Mouse (Mus musculus): ENCODE data around the gene Gm44503. TPM values are rescaled to one million over a fixed set of nuclear protein-coding genes. Genes with fewer than 3 reads are reported as not detected.

Gene Gm44503
- polyA plus RNA-seq (2015; fragmentation: Nextera tagmentation; extraction: Ambion mirVana): not detected in 2 replicates

GRCm38 (mm10) chr9:72958521-72959450, at the start of gene Gm44503, which contains the start of gene Dyx1c1:
Gene Gm44503, plus strand, starts transcription at chr9:72958852.
Gene Dyx1c1, plus strand, starts transcription at chr9:72958785.
- Histone ChIP-seq H3K4me1 (peaks cover 10% of the 10 kb centered on the region), H3K36me3 (replicated peaks) (no peaks in the 10 kb centered on the region), H3K27me3 (replicated peaks) (no peaks in the 10 kb centered on the region), H3K9ac (peak within 1 kb of the TSS; percentile 49), H3K4me3 (peak within 1 kb of the TSS; percentile 77), H3K9me3 (no peaks in the 10 kb centered on the region), H3K4me2 (peak within 1 kb of the TSS; percentile 62), H3K27ac (peak within 1 kb of the TSS; percentile 68)
- WGBS: 1% methylated on average over 43 of the region's 43 CpGs
- ATAC-seq (replicated peaks): peak; percentile 98

DNA sequence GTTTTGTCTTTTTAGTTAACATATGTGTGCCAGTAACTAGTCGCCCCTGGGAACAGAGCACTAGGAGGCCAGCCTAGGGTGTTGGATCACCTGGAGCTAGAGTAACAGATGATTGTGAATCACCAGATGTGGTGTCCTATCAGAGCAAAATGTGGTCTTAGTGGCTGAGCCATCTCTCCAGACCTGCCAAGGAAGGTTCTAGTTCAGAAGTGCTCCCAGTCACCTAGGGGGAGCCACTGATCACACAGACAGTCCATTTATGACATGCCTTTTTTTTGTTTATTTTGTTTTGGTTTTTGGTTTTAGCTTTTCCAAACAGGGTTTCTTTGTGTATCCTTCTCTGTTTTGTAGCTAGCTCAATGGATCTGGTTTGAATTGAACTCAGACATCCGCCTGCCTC, 47.3 kb upstream of the Gm44503 start:
- H3K9ac ChIP-seq: no peak overlapping the region

GRCm38 (mm10) chr9:72913551-72913950, 45.1 kb upstream of the Gm44503 start:
- Histone ChIP-seq H3K4me3 (no peak overlapping the region), H3K4me1 (no peaks in the 10 kb centered on the region), H3K4me2 (no peak overlapping the region), H3K27me3 (replicated peaks) (no peaks in the 10 kb centered on the region), H3K36me3 (replicated peaks) (no peaks in the 10 kb centered on the region), H3K9me3 (no peaks in the 10 kb centered on the region), H3K27ac (no peak overlapping the region), H3K9ac (no peak overlapping the region)
- ATAC-seq (replicated peaks): no peak
- WGBS: 71% methylated on average over 6 of the region's 6 CpGs

More for the DNA sequence above, 47.3 kb upstream of the Gm44503 start:
- no peak overlapping the region for H3K27ac ChIP-seq
- no peaks in the 10 kb centered on the region for H3K9me3 ChIP-seq
- no peak for ATAC-seq (replicated peaks)
- H3K36me3 ChIP-seq (replicated peaks): no peaks in the 10 kb centered on the region
- no peak overlapping the region for H3K4me3 ChIP-seq
- 87% methylated on average over 2 of the region's 2 CpGs for WGBS
- H3K4me1 ChIP-seq: no peaks in the 10 kb centered on the region
- H3K4me2 ChIP-seq: no peak overlapping the region
- no peaks in the 10 kb centered on the region for H3K27me3 ChIP-seq (replicated peaks)

GRCm38 (mm10) chr9:72915728-72916127, 42.9 kb upstream of the Gm44503 start:
- Histone ChIP-seq H3K4me2 (no peak overlapping the region), H3K27me3 (replicated peaks) (no peaks in the 10 kb centered on the region), H3K27ac (no peak overlapping the region), H3K4me1 (no peaks in the 10 kb centered on the region), H3K36me3 (replicated peaks) (no peaks in the 10 kb centered on the region), H3K9me3 (no peaks in the 10 kb centered on the region), H3K9ac (no peak overlapping the region), H3K4me3 (no peak overlapping the region)
- WGBS: 68% methylated on average over 7 of the region's 7 CpGs
- no peak for ATAC-seq (replicated peaks)

DNA sequence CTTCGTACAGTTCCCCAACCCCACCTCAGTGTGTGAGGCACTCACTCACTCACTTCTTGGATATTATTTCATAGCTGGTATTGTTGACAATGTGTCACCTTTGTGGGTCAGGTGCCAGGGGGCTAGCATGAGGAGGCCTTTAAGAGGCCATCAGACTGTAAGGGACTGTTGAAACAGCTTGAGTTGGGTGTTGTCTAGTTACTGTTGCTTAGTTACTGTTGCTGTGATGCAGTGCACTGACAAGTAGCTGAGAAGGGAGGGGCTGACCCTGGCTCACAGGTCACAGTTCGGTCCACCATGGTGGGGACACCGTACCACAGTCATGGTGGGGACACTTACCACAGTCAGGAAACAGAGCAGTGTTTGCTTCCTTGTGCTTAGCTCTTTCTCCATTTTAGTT, 35.6 kb upstream of the Gm44503 start:
- no peaks in the 10 kb centered on the region for H3K36me3 ChIP-seq (replicated peaks)
- WGBS: 74% methylated on average over 3 of the region's 3 CpGs
- ATAC-seq (replicated peaks): no peak
- H3K9me3 ChIP-seq: no peaks in the 10 kb centered on the region
- H3K9ac ChIP-seq: no peak overlapping the region
- H3K27ac ChIP-seq: no peak overlapping the region
- H3K4me1 ChIP-seq: peaks cover 21% of the 10 kb centered on the region
- no peak overlapping the region for H3K4me2 ChIP-seq
- no peaks in the 10 kb centered on the region for H3K27me3 ChIP-seq (replicated peaks)
- H3K4me3 ChIP-seq: no peak overlapping the region

- Histone ChIP-seq H3K4me1 (peaks cover 24% of the 10 kb centered on the region), H3K27me3 (replicated peaks) (no peaks in the 10 kb centered on the region), H3K9ac (peak within 1 kb of the TSS; percentile 84), H3K4me2 (peak within 1 kb of the TSS; percentile 89), H3K27ac (peak within 1 kb of the TSS; percentile 84), H3K9me3 (no peaks in the 10 kb centered on the region), H3K4me3 (peak within 1 kb of the TSS; percentile 86), H3K36me3 (replicated peaks) (no peaks in the 10 kb centered on the region)
- WGBS: under 1% methylated on average over 107 of the region's 108 CpGs
- ATAC-seq (replicated peaks): peak; percentile 87
Observed at GRCm38 (mm10) chr9:72925021-72925934, 33.4 kb upstream of the Gm44503 start, which contains the start of gene Pygo1. Gene Pygo1, plus strand, starts transcription at chr9:72925645.

- WGBS: under 1% methylated on average over 20 of the region's 20 CpGs
- Histone ChIP-seq H3K9ac (peak overlapping the region; percentile 84), H3K27me3 (replicated peaks) (no peaks in the 10 kb centered on the region), H3K27ac (peak overlapping the region; percentile 84), H3K4me3 (peak overlapping the region; percentile 86), H3K4me1 (peaks cover 24% of the 10 kb centered on the region), H3K4me2 (peak overlapping the region; percentile 89), H3K9me3 (no peaks in the 10 kb centered on the region), H3K36me3 (replicated peaks) (no peaks in the 10 kb centered on the region)
- ATAC-seq (replicated peaks): peak; percentile 69
Observed at GRCm38 (mm10) chr9:72925935-72926258, 32.8 kb upstream of the Gm44503 start.

DNA sequence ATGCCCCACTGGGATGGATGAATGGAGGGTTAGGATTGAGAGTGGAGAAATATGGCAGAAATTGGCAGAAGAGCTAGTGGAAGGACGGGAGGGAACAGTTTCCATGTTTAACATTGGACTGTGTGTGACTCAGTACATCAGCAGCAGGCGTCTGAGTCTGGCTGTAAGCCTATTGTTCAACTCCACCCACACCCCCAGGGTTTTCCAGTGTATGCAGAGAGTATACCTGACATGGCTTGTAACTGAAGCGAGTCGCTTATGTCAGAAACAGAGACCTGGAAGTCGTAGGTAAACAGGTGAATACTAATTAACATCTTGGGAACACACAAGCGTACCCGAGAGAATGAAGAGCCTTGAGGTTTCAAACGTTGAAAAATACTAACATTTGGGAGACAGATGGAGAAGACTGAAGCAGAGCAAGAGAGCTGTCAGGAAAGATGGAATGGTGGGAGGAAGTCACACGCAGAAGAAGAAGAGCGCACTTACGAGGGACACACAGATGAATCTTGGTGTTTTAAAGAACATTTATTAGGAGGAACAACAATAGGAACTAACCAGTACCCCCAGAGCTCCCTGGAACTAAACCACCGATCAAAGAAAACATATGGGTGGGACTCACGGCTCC, 27.4 kb upstream of the Gm44503 start:
- Histone ChIP-seq H3K27me3 (replicated peaks) (no peaks in the 10 kb centered on the region), H3K9ac (no peak overlapping the region), H3K4me2 (no peak overlapping the region), H3K4me3 (no peak overlapping the region), H3K36me3 (replicated peaks) (no peaks in the 10 kb centered on the region), H3K4me1 (peaks cover 18% of the 10 kb centered on the region), H3K9me3 (no peaks in the 10 kb centered on the region), H3K27ac (no peak overlapping the region)
- no peak for ATAC-seq (replicated peaks)
- WGBS: 80% methylated on average over 13 of the region's 13 CpGs

DNA sequence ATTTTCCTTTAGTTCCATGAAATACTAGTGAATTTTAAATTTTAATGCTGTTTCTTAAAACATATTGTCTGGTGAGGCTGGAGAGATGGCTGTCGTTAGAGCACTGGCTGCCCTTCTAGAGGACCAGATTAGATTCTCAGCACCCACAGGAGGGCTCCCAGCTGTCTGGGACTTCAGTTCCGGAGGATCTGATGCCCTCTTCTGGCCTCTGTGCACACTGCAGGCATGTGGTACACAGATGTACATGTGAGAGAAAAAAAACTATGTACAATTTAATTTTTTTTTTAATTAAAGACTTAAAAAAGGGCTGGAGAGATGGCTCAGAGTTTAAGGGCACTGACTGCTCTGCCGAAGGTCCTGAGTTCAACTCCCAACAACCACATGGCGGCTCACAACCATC, 23.3 kb upstream of the Gm44503 start:
- H3K4me1 ChIP-seq: no peaks in the 10 kb centered on the region
- no peak overlapping the region for H3K27ac ChIP-seq
- no peaks in the 10 kb centered on the region for H3K27me3 ChIP-seq (replicated peaks)
- no peak for ATAC-seq (replicated peaks)
- no peak overlapping the region for H3K4me3 ChIP-seq
- WGBS: 86% methylated on average over 4 of the region's 4 CpGs
- no peaks in the 10 kb centered on the region for H3K9me3 ChIP-seq
- H3K9ac ChIP-seq: no peak overlapping the region
- no peak overlapping the region for H3K4me2 ChIP-seq
- H3K36me3 ChIP-seq (replicated peaks): no peaks in the 10 kb centered on the region

DNA sequence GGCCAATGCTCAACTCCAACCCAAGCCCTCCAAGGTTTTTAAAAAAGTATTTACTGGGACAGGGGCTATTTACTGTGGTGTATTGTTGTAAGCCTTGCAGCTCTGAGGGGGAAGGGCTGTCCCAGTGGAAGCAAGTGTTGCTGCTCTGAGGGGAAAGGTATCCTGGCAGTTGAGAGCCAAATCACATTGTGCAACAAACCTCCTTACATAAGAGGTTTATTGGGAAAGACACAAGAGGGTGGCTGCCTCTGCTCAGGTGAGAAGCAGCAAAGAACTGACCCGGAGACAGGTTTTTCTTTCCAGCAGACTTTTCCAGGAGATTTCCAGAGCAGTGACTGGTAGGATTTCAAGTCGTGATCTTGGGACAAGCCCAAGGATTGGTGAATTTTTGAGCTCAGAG, 22.4 kb upstream of the Gm44503 start:
- Histone ChIP-seq H3K4me2 (no peak overlapping the region), H3K9ac (no peak overlapping the region), H3K27me3 (replicated peaks) (no peaks in the 10 kb centered on the region), H3K36me3 (replicated peaks) (no peaks in the 10 kb centered on the region), H3K4me1 (no peaks in the 10 kb centered on the region), H3K27ac (no peak overlapping the region), H3K9me3 (no peaks in the 10 kb centered on the region), H3K4me3 (no peak overlapping the region)
- no peak for ATAC-seq (replicated peaks)
- 76% methylated on average over 2 of the region's 2 CpGs for WGBS

DNA sequence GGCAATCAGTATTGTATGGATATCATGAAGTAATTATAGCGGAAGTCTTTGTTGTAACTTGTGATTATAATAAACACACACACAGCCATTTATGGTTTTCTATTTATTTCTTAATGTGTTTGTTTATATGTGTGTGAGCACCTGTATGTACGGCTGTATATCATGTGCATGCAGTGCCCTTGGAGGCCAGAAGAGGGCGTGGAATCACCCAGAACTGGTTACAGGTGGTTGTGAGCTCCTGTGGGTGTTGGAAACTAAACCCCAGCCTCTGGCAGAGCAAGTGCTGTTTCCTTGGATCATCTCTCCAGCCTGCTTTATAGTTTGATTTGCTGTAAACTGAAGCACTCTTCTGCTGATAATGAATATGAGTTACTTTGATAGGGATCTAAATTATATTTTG, 15.2 kb upstream of the Gm44503 start:
- Histone ChIP-seq H3K27me3 (replicated peaks) (no peaks in the 10 kb centered on the region), H3K4me1 (no peaks in the 10 kb centered on the region), H3K4me2 (no peak overlapping the region), H3K27ac (no peak overlapping the region), H3K9me3 (no peaks in the 10 kb centered on the region), H3K36me3 (replicated peaks) (peaks cover 25% of the 10 kb centered on the region), H3K9ac (no peak overlapping the region), H3K4me3 (no peak overlapping the region)
- ATAC-seq (replicated peaks): no peak
- WGBS: 63% methylated on average over 3 of the region's 3 CpGs

GRCm38 (mm10) chr9:72944286-72944685, 14.4 kb upstream of the Gm44503 start:
- 95% methylated on average over 13 of the region's 13 CpGs for WGBS
- H3K4me3 ChIP-seq: no peak overlapping the region
- no peaks in the 10 kb centered on the region for H3K27me3 ChIP-seq (replicated peaks)
- ATAC-seq (replicated peaks): no peak
- H3K9ac ChIP-seq: no peak overlapping the region
- no peaks in the 10 kb centered on the region for H3K4me1 ChIP-seq
- peaks cover 25% of the 10 kb centered on the region for H3K36me3 ChIP-seq (replicated peaks)
- H3K27ac ChIP-seq: no peak overlapping the region
- no peaks in the 10 kb centered on the region for H3K9me3 ChIP-seq
- no peak overlapping the region for H3K4me2 ChIP-seq

All from midbrain, embryonic 15.5 days (tissue).